Mouse (Mus musculus) 416B (cell line): ENCODE results near the gene Agpat2.
A peak's percentile ranks its signal among the peaks of the same experiment; 100 is the strongest.

ENCODE experiments used
- DNase-seq: peaks from one replicate; pipeline ENCODE4 v3.0.0; 2011; ENCODE audit warnings: low read depth

Gene Agpat2

DNA sequence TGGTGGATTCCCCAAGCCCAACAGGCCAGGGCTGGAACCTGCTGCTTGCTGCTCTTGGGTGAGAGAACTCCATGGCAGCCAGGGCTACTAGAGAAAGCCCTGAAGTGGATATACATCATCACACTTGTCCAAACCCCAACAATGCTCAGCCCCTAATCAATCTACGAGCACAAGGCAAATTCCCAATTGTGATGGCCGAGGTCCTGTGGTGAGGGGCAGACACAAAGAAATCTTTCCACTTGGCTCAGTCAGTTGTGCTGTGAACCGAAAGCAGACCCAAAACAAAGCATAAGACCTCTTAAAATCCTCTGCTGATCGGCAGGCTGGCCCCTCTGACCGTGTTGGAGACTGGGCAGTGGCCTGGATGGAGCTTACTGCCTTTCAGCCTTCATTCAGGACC, 29.4 kb downstream of the Agpat2 start:
- DNase-seq = no peak

DNA sequence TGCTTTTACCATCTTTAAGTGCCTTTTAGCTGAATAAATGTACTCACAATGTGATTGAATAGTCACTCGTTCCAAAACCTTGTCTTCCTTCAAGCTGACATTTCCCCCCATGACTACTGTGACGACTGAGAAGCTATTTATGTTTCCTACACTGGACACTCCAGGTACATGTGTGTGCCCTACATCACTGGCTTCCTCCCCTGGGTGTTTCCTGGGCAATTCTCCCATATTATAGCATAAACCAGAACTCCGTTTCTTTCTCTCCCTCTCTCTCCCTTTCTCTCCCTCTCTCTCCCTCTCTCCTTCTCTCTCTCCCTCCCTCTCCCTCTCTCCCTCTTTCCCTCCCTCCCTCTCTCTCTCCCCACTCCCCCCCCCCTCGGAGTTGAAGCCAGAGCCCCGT, 30.4 kb downstream of the Agpat2 start:
- DNase-seq = no peak

DNA sequence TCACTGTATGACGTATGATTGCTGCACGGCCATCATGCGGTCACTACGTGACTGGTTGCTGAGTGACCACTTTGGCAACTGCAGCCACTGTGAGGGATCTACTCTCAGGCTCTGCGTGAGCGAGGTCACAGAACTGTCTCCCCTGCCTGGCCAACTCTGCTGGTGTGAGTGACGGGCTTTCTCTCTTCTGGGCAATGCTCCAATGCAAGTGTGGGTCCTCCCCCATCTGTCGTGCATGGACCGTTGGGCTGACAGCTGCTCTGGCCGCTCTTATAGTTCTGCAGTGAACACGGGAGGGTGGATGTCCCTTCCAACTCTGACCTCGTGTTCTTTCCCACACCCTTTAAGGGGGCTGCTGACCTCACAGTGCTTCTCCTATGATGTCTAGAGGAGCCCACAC, 30.8 kb downstream of the Agpat2 start:
- DNase-seq = peak; percentile 42

DNA sequence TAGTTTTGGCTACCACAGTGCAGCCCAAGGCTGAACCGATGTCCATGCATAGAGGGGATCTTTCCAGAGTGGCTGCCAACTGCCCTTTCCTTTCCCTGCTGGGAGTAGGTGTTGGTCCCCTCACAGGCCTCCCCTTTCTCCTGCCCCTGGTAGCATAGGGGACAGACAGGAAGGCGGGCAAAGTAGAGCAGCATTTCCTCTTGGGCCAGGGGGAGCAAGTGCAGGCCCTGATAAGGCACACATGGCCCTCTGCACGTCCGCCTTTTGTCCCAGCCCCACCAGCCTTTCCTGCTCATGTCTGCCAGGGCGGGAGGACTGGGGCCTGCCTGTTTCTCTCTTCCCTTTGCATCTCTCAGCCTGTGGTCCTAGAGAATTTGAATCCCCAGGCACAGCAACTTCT, 32.4 kb downstream of the Agpat2 start:
- peak; percentile 93 for DNase-seq

DNA sequence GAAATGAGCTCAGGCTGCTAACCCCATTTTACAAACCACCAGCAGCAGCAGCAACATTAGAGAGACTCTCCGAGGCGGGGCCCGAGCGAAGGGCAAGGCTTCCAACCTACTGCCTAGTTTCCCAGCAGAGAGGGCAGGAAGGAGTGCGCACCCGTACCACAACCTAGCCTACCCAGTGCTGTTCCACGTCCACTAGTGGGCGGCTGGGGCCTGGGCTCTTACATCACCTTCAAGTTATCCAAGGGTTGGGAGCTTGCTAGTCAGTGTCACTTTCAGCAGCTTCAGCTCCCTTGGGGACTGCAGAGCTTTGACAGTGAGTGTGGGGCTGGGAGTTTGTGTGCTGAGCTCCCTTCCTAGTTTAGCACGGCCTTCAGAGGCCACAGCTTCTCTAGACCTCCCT, 32.8 kb downstream of the Agpat2 start:
- peak; percentile 80 for DNase-seq

DNA sequence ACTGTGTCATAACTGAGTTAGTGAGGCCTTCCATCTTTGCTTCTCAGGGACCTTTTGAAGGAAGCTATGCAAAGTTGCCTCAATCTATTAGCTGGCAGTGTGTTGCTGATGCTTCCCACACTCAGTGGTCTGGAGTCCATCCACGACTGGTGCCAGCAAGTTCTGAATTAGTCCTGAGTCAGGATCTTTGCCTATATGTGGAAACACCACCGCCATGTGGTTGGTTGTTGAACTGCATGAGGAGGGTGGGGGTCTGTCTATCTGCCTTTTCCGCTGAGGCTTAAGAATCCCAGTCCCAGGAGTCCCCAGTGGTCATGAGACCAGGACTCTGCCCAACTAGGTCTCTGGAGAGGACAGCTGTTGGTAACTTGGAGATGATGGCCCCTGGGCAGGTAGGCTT, 34.2 kb downstream of the Agpat2 start:
- peak; percentile 69 for DNase-seq

DNA sequence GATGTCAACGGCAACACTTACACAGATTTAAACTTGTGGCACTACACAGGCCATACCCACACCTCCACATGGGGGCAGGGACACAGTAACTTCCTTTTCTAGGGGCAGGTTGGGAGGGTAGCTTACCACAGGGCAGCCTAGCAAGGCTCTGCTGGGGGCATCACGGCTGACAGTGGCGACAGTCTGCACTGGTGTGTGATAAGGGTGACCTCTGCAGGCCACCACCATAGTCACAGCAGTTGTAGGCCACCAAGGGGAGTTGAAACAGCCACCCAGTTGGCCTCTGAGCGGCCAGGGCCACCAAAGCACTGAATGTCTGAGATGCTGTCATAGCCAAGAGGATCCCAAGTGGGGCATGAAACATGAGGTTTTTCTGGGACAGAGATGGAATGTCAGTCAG, 38.0 kb downstream of the Agpat2 start:
- DNase-seq = peak; percentile 87

DNA sequence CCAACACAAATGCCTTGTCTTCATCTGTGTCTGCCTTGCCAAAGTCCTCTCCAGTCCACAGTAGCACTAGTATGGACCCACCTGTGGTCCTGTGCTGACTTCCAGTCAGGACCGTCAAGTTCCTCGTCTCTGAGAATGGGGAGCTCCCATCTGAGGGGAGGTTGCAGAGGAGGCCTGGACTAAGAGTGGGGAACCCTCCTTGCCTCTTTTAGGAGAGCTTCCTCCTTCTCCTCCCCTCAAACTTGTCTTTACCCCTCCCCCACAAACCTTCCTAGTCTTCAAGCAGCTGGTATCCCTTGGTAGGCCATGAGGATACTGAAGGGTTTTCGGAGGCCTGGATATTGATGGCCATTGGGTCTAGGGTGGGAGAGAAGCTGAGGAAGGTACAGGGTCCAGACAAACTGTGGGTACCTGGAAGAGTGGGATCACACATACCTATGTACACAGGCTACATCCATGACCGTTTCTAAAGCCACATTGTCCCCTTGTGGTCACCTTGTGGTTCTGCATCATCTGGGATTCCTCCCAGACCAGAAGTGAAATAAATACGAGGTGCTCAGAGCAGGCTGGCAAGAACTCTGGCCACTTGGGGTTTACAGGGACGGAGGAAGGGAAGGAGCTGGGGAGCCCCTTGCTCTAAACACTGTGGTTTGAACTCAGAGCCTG, 42.7 kb downstream of the Agpat2 start:
- DNase-seq = peak; percentile 84

DNA sequence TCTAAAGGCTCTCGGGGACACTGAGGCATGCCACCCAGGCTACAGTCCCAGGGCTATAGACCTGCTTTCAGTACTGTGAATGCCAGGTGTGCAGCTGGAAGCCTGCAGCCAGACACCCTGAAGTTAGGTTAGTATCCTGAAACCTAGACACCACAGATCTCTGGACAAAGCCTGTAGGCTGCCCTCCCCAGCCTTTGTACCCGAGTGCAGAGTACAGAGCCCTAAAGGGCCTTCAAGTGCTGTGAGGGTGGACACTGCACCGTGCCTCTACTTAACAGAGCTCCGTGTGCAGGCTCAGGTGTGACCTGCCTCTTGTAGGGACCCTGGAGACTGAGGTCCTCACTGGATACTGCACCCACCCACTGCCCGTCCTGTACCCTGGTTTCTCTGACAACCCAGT, 43.7 kb downstream of the Agpat2 start:
- DNase-seq = no peak

DNA sequence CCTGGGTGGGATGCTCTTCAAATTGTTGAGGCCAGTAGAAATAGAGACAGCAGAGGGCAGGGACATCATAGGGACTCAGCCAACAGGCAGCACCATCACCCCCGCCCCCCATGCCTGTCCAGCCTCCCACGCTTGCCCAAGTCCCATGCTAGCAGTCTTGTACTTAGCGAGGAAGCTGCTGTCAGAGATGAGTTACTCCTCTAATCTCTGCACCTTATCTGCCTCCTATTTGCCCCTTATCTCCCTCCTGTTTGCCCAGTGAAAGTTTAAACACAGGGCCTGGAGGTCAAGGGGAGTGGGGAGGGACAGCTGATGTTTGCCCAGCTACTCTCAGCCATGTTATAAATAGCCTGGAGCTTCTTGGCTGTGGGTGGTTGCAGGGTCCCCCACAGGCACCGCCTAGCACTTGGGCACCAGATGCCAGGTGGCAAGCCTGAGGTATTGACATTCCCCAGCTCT, 47.7 kb downstream of the Agpat2 start:
- no peak for DNase-seq

DNA sequence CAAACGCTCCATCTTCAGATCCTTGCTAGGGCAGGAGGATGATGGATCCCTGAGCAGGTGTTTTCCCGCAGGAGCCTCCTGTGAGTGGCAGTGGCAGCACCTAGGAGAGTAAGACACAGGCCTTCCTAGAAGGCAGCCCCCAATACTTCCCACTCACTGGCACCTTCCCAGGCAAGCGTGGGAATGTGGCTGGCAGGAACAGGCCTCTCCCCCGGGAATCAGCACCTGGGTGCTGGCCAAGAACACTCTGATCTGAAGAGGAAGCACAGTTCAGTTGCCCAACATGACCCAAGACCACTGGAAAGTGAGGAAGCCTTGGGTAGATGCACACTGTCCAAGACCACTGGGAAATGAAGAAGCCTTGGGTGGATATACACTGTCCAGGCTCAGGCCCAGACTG, 49.1 kb downstream of the Agpat2 start:
- DNase-seq = no peak

DNA sequence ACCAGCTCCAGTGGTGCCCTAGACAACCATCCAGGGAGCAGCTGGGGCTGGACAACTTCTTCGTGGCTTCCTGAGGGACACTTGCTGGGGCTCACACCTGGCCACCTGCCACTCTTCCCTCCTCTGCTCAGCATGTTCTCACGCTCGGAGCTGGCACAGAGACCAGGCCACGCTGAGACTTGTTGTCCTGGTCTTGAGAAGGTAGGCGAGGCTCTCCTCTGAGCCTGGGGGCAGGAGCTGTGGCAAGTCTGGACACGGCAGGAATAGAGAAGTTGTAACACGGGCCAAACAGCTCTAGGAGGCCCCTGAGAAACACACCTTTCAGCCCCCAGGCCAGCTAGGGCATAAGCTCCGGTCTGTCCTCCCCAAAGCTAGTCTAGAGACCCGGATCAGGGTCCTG, 50.3 kb downstream of the Agpat2 start:
- DNase-seq = no peak

DNA sequence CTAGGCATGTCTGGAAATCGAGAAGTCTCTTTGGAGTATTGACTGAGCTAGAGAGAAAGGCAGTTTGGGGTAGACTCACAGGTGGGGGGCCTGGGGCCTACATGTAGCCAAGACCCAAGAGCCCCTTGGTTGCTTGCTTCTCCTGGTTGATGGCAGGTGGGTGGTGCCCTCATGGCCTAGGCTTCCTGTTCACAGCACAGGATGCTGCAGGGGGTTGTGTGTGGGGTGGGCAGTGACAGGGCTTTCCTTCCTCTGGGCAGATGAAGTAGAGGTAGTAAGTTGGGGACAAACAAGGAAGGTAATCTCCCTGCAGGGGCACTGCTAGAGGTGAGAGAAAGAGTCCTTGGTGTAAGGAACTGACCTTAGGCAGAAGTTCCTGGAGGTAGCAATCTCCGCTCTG, 52.2 kb downstream of the Agpat2 start:
- peak; percentile 51 for DNase-seq

DNA sequence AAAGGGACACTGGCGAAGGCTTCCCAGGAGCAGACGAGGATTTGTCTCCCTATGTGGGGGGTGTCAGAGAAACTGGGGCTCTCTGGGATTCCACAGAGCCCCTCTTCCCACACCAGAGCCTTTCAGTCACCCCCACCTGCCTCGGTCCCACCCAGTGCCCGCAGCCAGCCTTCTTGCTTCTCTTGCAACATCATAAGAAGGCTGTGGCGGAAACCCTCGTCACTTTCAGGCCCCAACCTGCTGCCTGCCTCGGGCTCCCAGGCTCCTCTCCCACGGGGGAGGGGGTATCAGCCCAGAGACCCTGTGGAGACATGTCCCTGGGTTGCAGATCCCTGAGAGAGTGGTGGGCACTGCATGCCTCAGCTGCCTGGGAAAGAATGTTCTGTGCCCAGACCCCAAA, 52.8 kb downstream of the Agpat2 start:
- DNase-seq = peak; percentile 37

DNA sequence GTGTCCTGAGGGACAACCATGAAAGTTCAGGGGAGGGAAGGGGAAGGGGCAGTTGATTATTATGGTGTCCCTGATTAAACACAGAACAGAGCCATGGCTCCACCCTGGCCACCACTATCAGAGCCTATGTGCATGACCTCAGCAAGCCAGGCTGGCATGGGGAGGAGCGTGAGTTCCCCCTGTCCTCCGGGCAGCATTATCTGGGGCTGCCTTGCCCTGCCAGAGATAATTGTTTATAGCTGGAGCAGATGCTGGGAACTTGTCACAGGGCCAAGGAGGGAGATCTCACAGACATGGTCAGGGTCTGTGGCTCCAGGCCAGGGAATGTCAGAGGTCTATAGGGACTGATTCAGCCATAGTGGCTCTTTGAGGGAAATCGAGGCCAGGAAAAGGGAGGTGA, 53.4 kb downstream of the Agpat2 start:
- DNase-seq = no peak

DNA sequence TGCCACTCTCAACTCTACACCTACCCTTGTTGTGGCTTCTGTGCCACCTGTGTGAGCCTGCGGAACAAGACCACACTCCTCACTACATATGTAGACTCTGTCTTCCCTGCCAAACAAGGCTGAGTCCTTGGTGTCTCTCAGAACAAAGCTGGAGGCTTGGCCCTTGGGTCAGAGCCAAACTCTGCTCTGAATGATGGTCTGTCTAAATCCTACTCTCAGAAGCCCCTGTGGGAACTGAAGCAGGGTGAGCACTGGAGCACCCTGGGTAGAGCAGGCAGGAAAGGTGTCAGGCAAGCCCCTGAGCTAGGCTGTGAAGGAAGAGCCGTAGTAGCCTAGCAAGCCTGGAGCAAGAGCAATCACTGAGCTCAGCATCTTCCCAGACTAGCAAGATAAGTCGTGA, 54.0 kb downstream of the Agpat2 start:
- DNase-seq = no peak

DNA sequence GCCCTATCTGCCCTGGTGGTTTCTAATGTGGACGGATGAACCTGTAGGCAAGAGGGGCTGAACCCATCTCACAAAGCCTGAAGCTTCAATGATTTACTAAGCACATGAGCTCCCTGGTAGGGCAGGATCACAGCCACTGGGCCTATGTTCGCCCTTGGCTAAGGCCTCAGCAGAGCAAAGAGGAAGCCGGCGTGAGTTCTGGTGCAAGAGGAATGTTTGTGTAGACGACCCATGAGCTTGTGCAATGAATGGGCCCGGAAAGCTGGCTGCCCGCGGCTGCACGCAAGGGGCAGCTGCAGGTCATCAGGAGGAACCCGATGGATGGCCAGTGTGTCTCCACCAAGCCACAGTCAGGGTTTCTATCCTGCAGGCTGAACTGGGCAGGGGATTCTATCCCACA, 54.4 kb downstream of the Agpat2 start:
- DNase-seq = peak; percentile 73

DNA sequence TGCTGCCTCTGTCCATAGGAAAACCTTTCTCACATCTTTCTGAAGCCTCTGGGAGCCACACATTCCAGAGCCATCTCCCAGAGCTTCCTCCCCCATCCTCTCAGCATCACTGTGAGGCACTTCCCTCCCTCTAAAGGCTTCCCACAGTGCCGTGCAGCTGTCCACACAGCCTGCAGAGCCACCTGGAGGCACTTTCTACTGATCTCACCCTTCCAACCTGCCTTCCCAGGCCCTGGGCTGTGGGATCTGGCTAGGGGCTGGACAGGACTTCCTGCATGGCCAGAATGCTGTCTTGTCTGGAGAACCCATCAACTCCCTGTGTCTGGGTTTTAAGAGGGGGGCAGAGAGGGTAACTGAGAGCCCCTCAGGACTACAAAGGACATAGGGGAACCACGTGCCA, 56.7 kb downstream of the Agpat2 start:
- no peak for DNase-seq

DNA sequence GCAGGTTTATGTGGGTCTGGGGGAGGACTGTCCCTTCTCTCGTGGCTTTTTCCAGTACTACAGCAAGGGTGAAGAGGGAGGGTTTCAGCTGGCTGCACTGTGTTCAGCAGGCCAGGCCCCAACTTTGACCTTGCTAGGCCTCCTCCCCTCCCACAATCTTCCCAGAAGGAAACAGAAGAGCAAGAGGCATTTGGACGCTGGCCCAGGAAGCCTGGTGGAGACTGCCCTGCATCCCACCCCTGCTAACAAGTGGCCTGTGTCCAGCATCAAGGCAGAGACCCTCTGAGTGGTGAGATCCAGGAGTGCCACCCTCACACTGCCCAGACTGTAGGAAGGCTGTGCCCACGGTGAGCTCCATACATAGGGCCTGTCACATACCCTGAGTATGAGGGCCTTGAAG, 60.0 kb downstream of the Agpat2 start:
- DNase-seq = no peak

DNA sequence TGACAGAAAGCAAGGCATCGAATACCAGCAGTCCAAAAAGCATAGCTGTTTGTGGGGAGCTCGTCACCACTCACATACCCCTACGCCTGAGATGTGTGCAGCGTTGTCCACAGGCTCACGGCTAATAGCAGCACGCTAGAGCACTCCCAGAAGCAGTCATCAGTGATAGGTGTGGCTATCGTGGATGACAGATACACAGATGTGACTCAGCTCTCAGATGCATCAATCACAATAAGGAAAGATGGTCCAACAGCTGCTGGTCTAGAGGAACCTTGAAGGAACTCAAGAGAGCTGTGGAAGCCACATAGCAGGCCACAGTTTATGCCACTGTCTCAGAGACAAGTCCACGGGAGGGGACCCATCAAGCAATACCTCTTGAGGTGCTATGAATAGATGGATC, 60.4 kb downstream of the Agpat2 start:
- DNase-seq = peak; percentile 44

DNA sequence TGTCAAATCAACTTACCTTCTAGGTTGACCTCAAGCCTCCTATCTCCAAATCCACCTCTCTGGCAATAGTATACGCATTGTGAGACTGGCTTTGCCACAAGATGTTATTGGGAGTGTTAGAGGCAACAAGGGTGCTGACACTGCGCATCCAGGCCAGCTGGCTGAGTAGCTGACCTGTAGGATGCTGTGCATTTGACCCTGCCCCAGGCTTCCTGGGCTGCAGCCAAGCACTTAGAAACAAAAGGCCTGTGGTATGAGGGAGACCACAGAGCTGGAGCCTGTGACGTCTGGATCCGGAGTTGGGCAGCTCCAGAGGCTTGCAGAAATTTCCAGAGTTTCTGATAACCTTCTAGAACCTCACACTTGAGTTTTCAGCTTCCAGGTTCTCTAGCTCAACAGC, 61.1 kb downstream of the Agpat2 start:
- peak; percentile 78 for DNase-seq
